Mouse (Mus musculus) limb, embryonic 11.5 days (tissue): ENCODE results near the gene Tekt3. TPM values are rescaled to one million over a fixed set of nuclear protein-coding genes. Genes with fewer than 3 reads are reported as not detected.

Experiments used
- ATAC-seq: fragments of 200-750 bp; cut with Nextera tagmentation; 2 replicates; pipeline ENCODE4 v1.8.0; 2017; ENCODE audit warnings: low read depth; ENCODE audit not compliant: insufficient number of reproducible peaks, low FRiP score, low TSS enrichment
- DNase-seq: peaks from one replicate; pipeline ENCODE4 v3.0.0-alpha.2; 2015; ENCODE audit warnings: low spot score
- H3K27ac ChIP-seq: fragments of 300-500 bp; sonication (generic); replicated peaks from 2 replicates; pipeline ENCODE4 v1.5.1; 2014; ENCODE audit warnings: low read depth, mild to moderate bottlenecking, low read length
- H3K27me3 ChIP-seq: fragments of 300-500 bp; sonication (generic); 2 replicates; pipeline ENCODE4 v1.6.1; 2014; ENCODE audit warnings: mild to moderate bottlenecking, low read length, mixed read lengths; ENCODE audit not compliant: control insufficient read depth, insufficient read depth
- H3K36me3 ChIP-seq: fragments of 300-500 bp; sonication (generic); 2 replicates; pipeline ENCODE4 v1.6.1; 2014; ENCODE audit warnings: mild to moderate bottlenecking, low read length, moderate library complexity, mixed read lengths; ENCODE audit not compliant: control insufficient read depth, insufficient read depth
- H3K4me1 ChIP-seq: fragments of 300-500 bp; sonication (generic); 2 replicates; pipeline ENCODE4 v1.6.1; 2014; ENCODE audit warnings: low read length, mixed read lengths; ENCODE audit not compliant: control insufficient read depth, insufficient read depth
- H3K4me2 ChIP-seq: fragments of 300-500 bp; sonication (generic); 2 replicates; pipeline ENCODE4 v1.6.1; 2014; ENCODE audit warnings: low read depth, mild to moderate bottlenecking, moderate library complexity; ENCODE audit not compliant: severe bottlenecking
- H3K4me3 ChIP-seq: fragments of 300-500 bp; sonication (generic); 2 replicates; pipeline ENCODE4 v1.5.1; 2014; ENCODE audit warnings: low read depth, low read length
- H3K9ac ChIP-seq: fragments of 300-500 bp; sonication (generic); 2 replicates; pipeline ENCODE4 v1.6.1; 2014; ENCODE audit warnings: mild to moderate bottlenecking, low read length
- H3K9me3 ChIP-seq: fragments of 300-500 bp; sonication (generic); 2 replicates; pipeline ENCODE4 v1.6.1; 2016; ENCODE audit warnings: low read length; ENCODE audit not compliant: control insufficient read depth
- WGBS: fragments of 180-500 bp; shearing (Covaris S2); extraction: QIAGEN DNeasy Blood & Tissue Kit; methylation state at CpG from one replicate; pipeline ENCODE4 v1.1.7; 2014; 5-methylcytosine and 5-hydroxymethylcytosine counted together
- polyA plus RNA-seq: library from polyadenylated mRNA; unstranded; fragments of >200 nt; fragmentation: Nextera tagmentation; extraction: Ambion mirVana; gene quantifications from 2 replicates; pipeline ENCODE4 v1.2.1, GENCODE M21; 2014

Tekt3 gene
- polyA plus RNA-seq, 1 experiment from 2014 or later: not detected

DNA sequence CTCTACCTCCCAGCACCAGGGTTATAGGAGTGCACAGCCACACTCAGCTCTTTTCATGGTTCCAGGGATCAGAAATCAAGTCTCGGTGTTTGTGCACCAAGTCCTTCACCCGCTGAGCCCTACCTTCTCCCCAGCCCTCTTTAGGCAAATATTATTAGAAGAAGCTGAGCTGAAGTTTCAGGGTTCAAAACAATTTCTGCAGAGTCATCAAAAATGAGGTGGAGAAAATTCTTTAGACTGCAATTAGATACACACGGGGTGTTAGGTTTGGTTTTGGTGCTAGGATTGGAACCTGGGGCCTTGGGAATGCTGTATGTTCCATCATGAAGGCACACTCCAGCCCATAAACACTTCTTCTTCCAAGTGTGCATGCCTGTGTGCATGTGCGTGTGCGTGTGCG lies 27.2 kb downstream of the Tekt3 start:
- 93% methylated on average over 6 of the region's 6 CpGs for WGBS
- no peak for DNase-seq
- Histone ChIP-seq H3K27me3 (no peaks in the 10 kb centered on the region), H3K9me3 (no peaks in the 10 kb centered on the region), H3K36me3 (no peaks in the 10 kb centered on the region), H3K27ac (no peak overlapping the region), H3K4me2 (no peak overlapping the region), H3K9ac (no peak overlapping the region), H3K4me3 (no peak overlapping the region), H3K4me1 (no peaks in the 10 kb centered on the region)
- ATAC-seq: no peak

DNA sequence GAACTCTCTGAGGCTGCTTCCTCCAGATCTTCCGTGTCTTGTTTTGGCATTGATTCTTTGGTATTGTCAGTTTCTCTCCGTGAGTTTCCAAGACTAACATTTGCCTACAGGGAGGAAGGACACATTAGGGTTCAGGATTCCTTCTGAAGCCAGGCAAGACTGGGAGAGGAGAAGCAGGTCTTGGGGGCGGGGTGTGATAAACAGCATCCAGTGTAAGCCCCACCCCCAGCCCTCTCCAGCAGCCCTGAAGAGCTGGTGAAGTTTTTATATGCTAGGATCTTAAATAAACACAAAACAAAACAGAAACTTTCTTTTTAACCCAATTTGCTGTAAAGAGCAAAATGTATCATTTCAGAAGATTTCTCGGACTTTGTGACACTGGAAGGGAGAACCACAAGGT lies 28.8 kb downstream of the Tekt3 start:
- WGBS: 36% methylated on average over 4 of the region's 4 CpGs
- ATAC-seq (no peak), DNase-seq (peak; percentile 28)
- Histone ChIP-seq H3K4me1 (no peaks in the 10 kb centered on the region), H3K9me3 (no peaks in the 10 kb centered on the region), H3K27ac (no peak overlapping the region), H3K27me3 (no peaks in the 10 kb centered on the region), H3K4me2 (no peak overlapping the region), H3K36me3 (no peaks in the 10 kb centered on the region), H3K9ac (no peak overlapping the region), H3K4me3 (no peak overlapping the region)

DNA sequence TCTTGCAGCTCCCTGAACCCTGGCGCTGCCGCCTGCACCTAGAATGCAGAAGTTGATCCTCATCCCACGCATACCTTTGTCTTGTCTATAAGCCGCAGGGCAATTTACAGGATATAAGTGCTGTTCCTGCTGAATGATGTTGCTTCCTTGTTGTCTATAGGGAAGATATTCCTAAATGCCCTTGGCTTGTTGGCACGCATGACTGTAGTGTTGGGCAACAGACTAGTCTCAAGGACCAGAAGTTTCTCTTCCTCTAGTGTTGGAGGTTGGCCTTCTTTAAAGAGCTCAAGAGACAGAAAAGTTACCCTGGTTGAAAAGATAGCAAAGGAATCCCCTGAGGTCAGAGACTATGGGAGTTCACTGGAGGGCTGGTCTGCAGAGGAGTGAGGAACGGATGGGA lies 29.5 kb downstream of the Tekt3 start:
- Histone ChIP-seq H3K4me2 (no peak overlapping the region), H3K27me3 (no peaks in the 10 kb centered on the region), H3K27ac (no peak overlapping the region; the same call in 1 of the 2 replicates), H3K9me3 (no peaks in the 10 kb centered on the region), H3K4me1 (no peaks in the 10 kb centered on the region), H3K36me3 (no peaks in the 10 kb centered on the region), H3K4me3 (no peak overlapping the region), H3K9ac (no peak overlapping the region)
- DNase-seq: no peak
- ATAC-seq: no peak
- WGBS: 94% methylated on average over 6 of the region's 6 CpGs

DNA sequence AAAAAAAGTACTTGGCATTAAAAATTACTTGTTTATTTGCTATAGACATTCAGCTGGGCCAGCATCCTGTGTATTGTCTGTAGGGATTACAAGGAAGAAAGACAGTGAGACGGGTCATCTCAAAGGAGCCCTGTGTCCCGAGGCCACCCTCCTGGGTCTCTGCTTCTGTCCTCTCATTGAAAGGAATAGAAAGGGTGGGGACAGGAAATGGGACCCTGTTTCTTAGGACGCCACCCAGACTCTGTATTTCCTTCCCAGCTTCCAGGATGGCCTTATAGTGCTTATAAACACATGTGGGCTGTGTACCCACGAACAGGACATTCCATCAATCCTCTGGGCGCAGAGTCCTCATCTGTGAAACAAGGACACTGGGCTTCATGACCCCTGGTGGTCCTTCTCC lies 30.8 kb downstream of the Tekt3 start:
- Histone ChIP-seq H3K4me2 (no peak overlapping the region), H3K4me1 (no peaks in the 10 kb centered on the region), H3K9ac (no peak overlapping the region), H3K27me3 (no peaks in the 10 kb centered on the region), H3K9me3 (no peaks in the 10 kb centered on the region), H3K36me3 (no peaks in the 10 kb centered on the region), H3K4me3 (no peak overlapping the region), H3K27ac (no peak overlapping the region)
- ATAC-seq: no peak
- DNase-seq: no peak
- WGBS: 73% methylated on average over 5 of the region's 5 CpGs

DNA sequence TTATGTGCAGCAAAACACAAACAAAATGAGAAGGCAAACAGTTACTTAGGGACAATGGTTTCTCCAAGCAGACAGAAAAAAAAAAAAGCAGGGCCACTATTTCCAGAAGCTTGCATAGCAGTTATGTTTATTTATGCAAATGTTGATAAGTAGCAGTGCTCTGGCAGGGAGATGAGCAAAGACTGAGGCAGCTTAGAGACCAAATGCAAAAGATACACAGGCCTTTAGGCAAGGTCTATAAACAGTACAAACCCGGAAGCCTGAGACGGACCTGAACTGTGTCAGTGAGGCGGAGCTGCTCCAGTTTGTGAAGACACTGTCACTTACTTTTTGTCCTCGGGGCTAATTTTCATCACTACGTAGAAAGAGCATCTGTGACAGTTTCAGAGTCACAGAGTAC lies 32.1 kb downstream of the Tekt3 start:
- ATAC-seq (no peak), DNase-seq (no peak)
- Histone ChIP-seq H3K9ac (no peak overlapping the region), H3K4me3 (no peak overlapping the region), H3K27ac (no peak overlapping the region), H3K36me3 (no peaks in the 10 kb centered on the region), H3K4me2 (no peak overlapping the region), H3K9me3 (no peaks in the 10 kb centered on the region), H3K4me1 (no peaks in the 10 kb centered on the region), H3K27me3 (no peaks in the 10 kb centered on the region)
- WGBS: 72% methylated on average over 5 of the region's 5 CpGs

DNA sequence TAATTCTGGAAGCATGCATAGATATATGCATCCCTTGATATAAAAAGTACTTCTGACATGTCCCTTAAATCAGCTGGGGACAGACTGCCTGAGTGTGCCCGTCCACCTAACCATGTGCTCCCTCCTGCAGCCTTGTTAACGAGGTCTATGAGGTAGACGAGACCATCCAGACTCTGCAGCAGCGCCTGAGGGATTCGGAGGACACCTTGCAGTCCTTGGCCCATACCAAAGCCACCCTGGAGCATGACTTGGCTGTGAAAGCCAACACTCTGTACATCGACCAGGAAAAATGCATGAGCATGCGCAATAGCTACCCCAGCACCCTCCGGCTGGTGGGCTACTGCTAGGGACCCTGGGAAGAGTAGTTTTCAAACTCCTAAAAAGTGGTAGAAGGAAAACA lies 33.0 kb downstream of the Tekt3 start:
- no peak overlapping the region for H3K4me3 ChIP-seq
- ATAC-seq: no peak
- H3K9me3 ChIP-seq: no peaks in the 10 kb centered on the region
- no peaks in the 10 kb centered on the region for H3K4me1 ChIP-seq
- 78% methylated on average over 8 of the region's 8 CpGs for WGBS
- no peak overlapping the region for H3K9ac ChIP-seq
- H3K27me3 ChIP-seq: no peaks in the 10 kb centered on the region
- H3K36me3 ChIP-seq: no peaks in the 10 kb centered on the region
- no peak overlapping the region for H3K4me2 ChIP-seq
- DNase-seq: no peak
- no peak overlapping the region for H3K27ac ChIP-seq

DNA sequence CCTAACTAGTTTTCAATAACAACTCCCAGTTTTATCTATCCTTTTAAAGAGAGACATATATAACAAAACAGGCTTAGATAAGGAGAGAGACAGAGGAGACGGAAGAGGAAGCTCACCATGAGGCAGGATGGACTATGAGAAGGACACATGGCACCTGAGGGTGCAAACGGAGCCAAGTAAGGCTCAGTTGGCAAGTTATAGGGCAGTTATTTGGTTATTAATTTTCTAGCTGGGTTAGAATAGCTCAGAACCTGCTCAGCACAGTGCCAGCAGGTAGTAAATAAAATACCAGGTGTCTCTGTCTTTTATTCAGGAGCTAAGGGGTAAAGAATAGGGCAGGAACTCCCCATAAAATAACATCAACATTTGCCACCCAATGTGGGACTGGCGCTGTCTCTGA lies 36.6 kb downstream of the Tekt3 start:
- Histone ChIP-seq H3K4me1 (no peaks in the 10 kb centered on the region), H3K36me3 (no peaks in the 10 kb centered on the region), H3K4me2 (no peak overlapping the region), H3K27ac (no peak overlapping the region), H3K4me3 (no peak overlapping the region), H3K27me3 (no peaks in the 10 kb centered on the region), H3K9ac (no peak overlapping the region), H3K9me3 (no peaks in the 10 kb centered on the region)
- DNase-seq (no peak), ATAC-seq (no peak)
- WGBS: 73% methylated on average over 3 of the region's 3 CpGs

DNA sequence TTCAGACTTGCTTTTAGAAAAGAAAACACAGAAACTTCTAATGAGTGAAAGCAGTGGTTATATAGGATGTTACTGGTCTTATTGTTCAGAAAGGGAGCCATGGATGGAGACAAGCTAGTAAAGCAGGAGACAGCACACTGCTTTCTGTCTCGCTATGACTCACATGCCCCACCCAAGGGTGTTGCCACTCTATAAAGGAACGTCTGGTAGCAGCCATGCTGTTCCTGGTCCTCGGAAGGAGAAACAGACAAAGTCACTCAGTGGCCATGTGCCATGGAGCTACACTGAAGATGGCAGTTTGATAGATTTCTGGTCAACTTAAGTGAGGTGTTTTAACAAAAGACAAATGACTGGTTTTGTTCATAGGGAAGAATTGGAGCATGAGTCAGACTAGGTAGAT lies 37.9 kb downstream of the Tekt3 start:
- Histone ChIP-seq H3K9ac (no peak overlapping the region), H3K4me2 (no peak overlapping the region), H3K4me3 (no peak overlapping the region), H3K27me3 (no peaks in the 10 kb centered on the region), H3K36me3 (no peaks in the 10 kb centered on the region), H3K4me1 (no peaks in the 10 kb centered on the region), H3K9me3 (no peaks in the 10 kb centered on the region), H3K27ac (no peak overlapping the region)
- WGBS: 83% methylated on average over 3 of the region's 3 CpGs
- no peak for ATAC-seq
- no peak for DNase-seq

DNA sequence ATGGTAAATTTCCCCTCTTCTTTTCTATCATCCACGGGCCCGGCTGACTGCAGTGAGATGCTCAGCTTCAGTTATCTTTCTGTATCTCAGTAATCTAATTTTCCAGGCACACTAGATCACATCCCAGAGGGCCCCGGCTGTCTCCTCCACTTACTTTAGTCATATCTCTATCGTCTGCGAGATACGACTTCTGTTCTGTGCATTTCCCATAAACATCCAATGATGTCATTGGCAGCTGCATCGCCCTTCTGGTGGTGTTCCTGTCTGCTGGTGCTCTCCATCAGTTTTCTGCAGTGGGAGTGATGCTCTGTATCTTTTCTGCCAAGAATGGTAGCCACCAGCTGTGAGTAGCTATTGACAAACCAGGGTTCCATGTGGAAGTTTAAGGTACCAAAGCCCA lies 41.8 kb downstream of the Tekt3 start:
- WGBS: 90% methylated on average over 7 of the region's 7 CpGs
- no peak for DNase-seq
- Histone ChIP-seq H3K9ac (no peak overlapping the region), H3K4me1 (no peaks in the 10 kb centered on the region), H3K36me3 (no peaks in the 10 kb centered on the region), H3K4me3 (no peak overlapping the region), H3K9me3 (no peaks in the 10 kb centered on the region), H3K27me3 (no peaks in the 10 kb centered on the region), H3K27ac (no peak overlapping the region), H3K4me2 (no peak overlapping the region)
- no peak for ATAC-seq
